Mouse (Mus musculus): ENCODE data around the gene Snx20. TPM values are rescaled to one million over a fixed set of nuclear protein-coding genes. Genes with fewer than 3 reads are reported as not detected.

The Snx20 gene
- polyA plus RNA-seq, 1 experiment from 2014 or later = 0.81 TPM

DNA sequence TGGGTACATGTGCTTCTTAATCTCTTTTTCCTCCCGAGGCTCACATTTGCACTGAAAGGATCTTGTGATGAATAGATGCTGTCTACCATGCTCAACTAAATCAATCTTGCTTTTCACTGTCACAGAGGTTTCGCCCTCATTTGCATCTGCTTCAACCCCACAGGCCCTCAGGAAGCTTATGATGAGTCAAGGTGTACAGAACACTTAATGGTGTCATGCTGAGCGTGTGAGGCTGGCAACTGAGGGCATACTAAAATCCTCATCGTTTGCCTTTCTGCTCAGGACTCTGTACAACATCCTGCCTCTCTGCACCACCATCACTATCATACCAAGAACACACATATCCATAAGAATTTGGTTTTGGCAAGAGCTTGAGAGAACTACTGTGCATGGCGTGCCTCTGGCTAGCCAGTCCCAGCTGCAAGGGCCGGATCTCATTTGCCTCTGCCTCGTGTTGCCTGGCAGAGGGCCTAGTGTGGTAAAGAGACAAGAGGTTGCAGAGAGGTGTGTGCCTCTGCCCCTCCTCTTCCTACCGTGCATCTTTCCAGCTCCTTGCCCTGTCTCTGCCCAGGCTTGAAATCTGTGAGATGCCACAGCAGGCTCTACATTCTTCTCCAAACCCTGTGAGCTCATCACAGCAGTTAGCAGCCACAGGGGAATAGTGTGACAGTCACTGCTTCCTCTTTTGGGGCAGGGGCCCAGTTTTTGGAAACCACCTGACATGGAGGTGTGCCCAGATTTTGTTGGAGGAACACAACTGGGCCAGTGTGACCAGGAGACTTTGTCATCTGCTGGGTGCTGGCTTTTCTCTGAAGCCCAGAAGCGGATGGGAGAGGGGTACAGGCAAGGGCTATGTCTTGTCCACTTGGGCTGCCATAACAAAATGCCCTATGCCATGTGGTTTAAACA is 1.4 kb upstream of the Snx20 start:
- 61% methylated on average over 9 of the region's 9 CpGs for WGBS
- no peaks in the 10 kb centered on the region for H3K27me3 ChIP-seq
- H3K4me2 ChIP-seq (replicated peaks) = no peak overlapping the region
- ATAC-seq (replicated peaks) = no peak
- H3K4me1 ChIP-seq = no peaks in the 10 kb centered on the region
- H3K27ac ChIP-seq (replicated peaks) = no peak overlapping the region
- no peak overlapping the region for H3K4me3 ChIP-seq
- no peaks in the 10 kb centered on the region for H3K36me3 ChIP-seq
- no peaks in the 10 kb centered on the region for H3K9me3 ChIP-seq
- H3K9ac ChIP-seq (replicated peaks) = no peak overlapping the region

DNA sequence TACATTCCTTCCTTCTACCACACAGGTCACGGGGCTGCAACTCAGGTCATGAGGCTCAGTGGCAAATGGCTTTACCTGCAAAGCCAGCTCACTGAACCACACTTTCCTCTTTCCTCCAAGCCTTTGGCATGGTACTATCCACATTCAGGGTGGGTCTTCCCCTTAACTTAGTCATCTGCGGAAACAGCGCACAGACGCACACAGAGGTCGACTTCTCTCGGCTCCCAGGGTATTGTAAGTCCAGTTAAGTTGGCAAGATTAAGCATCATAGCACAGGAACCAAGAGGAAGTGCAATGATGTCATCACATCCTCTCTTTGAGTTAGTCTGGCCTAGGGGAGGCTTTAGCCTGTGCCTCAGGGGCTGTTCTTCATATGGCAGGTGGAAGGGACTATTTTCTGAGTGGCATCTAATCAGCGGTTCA is 2.6 kb downstream of the Snx20 start:
- no peak overlapping the region for H3K9ac ChIP-seq (replicated peaks)
- H3K4me1 ChIP-seq = peaks cover 4% of the 10 kb centered on the region
- no peak for ATAC-seq (replicated peaks)
- H3K4me2 ChIP-seq (replicated peaks) = no peak overlapping the region
- H3K36me3 ChIP-seq = no peaks in the 10 kb centered on the region
- WGBS = 85% methylated on average over 7 of the region's 7 CpGs
- H3K9me3 ChIP-seq = no peaks in the 10 kb centered on the region
- H3K4me3 ChIP-seq = no peak overlapping the region
- H3K27me3 ChIP-seq = no peaks in the 10 kb centered on the region
- no peak overlapping the region for H3K27ac ChIP-seq (replicated peaks)

DNA sequence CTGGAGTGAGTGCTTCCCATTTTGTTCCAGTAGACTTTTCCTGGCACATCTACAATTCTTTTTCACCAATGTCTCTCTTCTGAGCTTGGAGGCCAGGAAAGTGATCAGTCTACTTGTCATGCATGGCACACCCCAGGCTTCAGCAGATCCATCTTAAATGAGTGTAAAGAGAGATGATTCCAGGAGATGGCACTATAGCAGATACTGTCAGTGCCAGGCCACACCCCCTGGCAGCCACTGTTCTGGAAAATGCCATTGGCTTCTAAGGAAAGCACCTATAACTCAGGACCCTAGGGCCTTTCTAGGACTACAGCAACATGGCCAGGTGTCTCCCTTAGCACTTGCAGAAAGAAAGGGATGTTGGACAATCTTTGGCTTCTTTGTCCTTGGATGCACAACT is 4.8 kb downstream of the Snx20 start:
- Histone ChIP-seq H3K9me3 (no peaks in the 10 kb centered on the region), H3K4me3 (no peak overlapping the region), H3K27ac (replicated peaks) (no peak overlapping the region), H3K4me2 (replicated peaks) (no peak overlapping the region), H3K4me1 (peaks cover 13% of the 10 kb centered on the region), H3K36me3 (no peaks in the 10 kb centered on the region), H3K27me3 (peaks cover 4% of the 10 kb centered on the region; the same call in 1 of the 2 replicates), H3K9ac (replicated peaks) (no peak overlapping the region)
- ATAC-seq (replicated peaks) = no peak

GRCm38 (mm10) chr8:88630225-88630624 is 5.7 kb downstream of the Snx20 start:
- Histone ChIP-seq H3K4me2 (replicated peaks) (no peak overlapping the region), H3K27ac (replicated peaks) (no peak overlapping the region), H3K4me3 (no peak overlapping the region), H3K27me3 (peaks cover 6% of the 10 kb centered on the region; the same call in 1 of the 2 replicates), H3K9me3 (no peaks in the 10 kb centered on the region), H3K36me3 (no peaks in the 10 kb centered on the region), H3K9ac (replicated peaks) (no peak overlapping the region), H3K4me1 (peaks cover 13% of the 10 kb centered on the region)
- no peak for ATAC-seq (replicated peaks)
- WGBS = 90% methylated on average over 4 of the region's 4 CpGs

GRCm38 (mm10) chr8:88628001-88628774 is 7.7 kb downstream of the Snx20 start:
- 61% methylated on average over 14 of the region's 14 CpGs for WGBS
- no peaks in the 10 kb centered on the region for H3K36me3 ChIP-seq
- peaks cover 6% of the 10 kb centered on the region; the same call in 1 of the 2 replicates for H3K27me3 ChIP-seq
- peak overlapping the region; percentile 51 for H3K4me3 ChIP-seq
- H3K4me2 ChIP-seq (replicated peaks) = peak overlapping the region; percentile 85
- peaks cover 13% of the 10 kb centered on the region for H3K4me1 ChIP-seq
- peak overlapping the region; percentile 76; the same call in 1 of the 2 replicates for H3K27ac ChIP-seq (replicated peaks)
- ATAC-seq (replicated peaks) = peak; percentile 35
- peak overlapping the region; percentile 56 for H3K9ac ChIP-seq (replicated peaks)
- no peaks in the 10 kb centered on the region for H3K9me3 ChIP-seq

DNA sequence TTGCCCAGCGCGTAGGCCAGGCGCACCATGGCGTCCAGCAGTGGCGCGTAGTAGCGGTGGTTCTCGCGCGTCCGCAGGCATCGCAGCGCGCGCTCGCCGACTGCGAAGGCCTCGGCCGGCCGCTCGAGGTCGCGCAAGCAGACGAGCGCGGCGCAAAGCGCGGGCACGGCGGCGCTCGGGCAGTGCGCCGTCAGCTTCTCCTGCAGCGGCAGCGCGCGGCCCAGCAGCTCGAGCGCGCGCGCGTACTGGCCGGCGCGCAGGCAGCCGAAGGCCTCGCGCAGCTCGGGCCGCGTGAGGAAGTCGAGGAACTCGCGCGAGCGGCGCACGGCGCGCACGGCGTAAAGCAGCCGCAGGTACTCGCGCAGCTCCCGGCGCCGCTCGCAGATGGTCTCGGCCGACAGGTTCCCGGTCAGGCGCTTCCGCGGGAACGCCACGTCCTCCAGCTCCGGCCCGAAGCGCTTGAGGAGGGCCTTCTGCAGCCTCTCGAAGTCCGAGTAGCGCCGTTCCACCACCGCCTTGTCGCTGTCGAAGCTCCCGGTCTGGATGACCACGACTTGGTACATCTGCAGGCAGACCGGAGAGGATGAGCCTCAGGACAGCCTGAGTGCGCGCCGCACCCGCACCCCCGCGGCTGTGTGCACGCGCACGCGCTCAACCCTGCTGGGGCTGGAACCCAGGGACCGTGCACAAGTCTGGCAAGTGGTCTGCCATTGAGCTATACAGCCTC is 8.5 kb downstream of the Snx20 start:
- H3K4me1 ChIP-seq = peaks cover 13% of the 10 kb centered on the region
- peak overlapping the region; percentile 85 for H3K4me2 ChIP-seq (replicated peaks)
- peak overlapping the region; percentile 51 for H3K4me3 ChIP-seq
- peak overlapping the region; percentile 56 for H3K9ac ChIP-seq (replicated peaks)
- H3K9me3 ChIP-seq = no peaks in the 10 kb centered on the region
- WGBS = under 1% methylated on average over 105 of the region's 105 CpGs
- H3K27ac ChIP-seq (replicated peaks) = peak overlapping the region; percentile 76
- H3K36me3 ChIP-seq = no peaks in the 10 kb centered on the region
- peaks cover 6% of the 10 kb centered on the region; the same call in 1 of the 2 replicates for H3K27me3 ChIP-seq
- peak; percentile 86 for ATAC-seq (replicated peaks)

GRCm38 (mm10) chr8:88626940-88627264 is 9.0 kb downstream of the Snx20 start:
- peaks cover 6% of the 10 kb centered on the region; the same call in 1 of the 2 replicates for H3K27me3 ChIP-seq
- ATAC-seq (replicated peaks) = no peak
- H3K4me1 ChIP-seq = peaks cover 13% of the 10 kb centered on the region
- peak overlapping the region; percentile 56 for H3K9ac ChIP-seq (replicated peaks)
- H3K9me3 ChIP-seq = no peaks in the 10 kb centered on the region
- H3K4me3 ChIP-seq = peak overlapping the region; percentile 51
- peak overlapping the region; percentile 76; the same call in 1 of the 2 replicates for H3K27ac ChIP-seq (replicated peaks)
- peak overlapping the region; percentile 85 for H3K4me2 ChIP-seq (replicated peaks)
- no peaks in the 10 kb centered on the region for H3K36me3 ChIP-seq
- WGBS = 14% methylated on average over 19 of the region's 19 CpGs

- no peaks in the 10 kb centered on the region for H3K36me3 ChIP-seq
- no peak for ATAC-seq (replicated peaks)
- peaks cover 13% of the 10 kb centered on the region for H3K4me1 ChIP-seq
- no peak overlapping the region; the same call in 1 of the 2 replicates for H3K4me2 ChIP-seq (replicated peaks)
- WGBS = 79% methylated on average over 3 of the region's 3 CpGs
- no peaks in the 10 kb centered on the region for H3K9me3 ChIP-seq
- H3K27ac ChIP-seq (replicated peaks) = no peak overlapping the region
- H3K27me3 ChIP-seq = peaks cover 6% of the 10 kb centered on the region; the same call in 1 of the 2 replicates
- H3K4me3 ChIP-seq = no peak overlapping the region
- no peak overlapping the region for H3K9ac ChIP-seq (replicated peaks)
Measured at GRCm38 (mm10) chr8:88626433-88626832, 9.5 kb downstream of the Snx20 start.

DNA sequence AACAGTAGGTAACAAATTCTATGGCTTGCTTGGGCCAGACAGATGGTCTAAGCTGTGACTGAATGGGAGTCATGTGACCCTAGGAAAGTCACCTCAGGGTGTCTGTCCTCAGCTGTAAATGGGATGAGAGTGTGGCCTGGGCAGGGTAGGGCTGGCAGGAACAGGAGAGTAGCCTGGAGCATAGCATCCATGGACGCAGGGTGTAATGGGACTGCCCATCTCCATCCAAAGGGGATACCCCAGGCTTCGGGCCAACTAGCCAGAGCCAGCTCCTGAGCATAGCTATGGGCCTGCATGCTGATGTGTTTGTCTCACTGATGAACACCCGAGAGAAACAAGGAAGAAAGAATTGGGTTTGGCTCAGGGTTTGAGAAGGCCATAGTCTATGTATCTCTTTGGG is 11.7 kb downstream of the Snx20 start:
- Histone ChIP-seq H3K36me3 (no peaks in the 10 kb centered on the region), H3K9me3 (no peaks in the 10 kb centered on the region), H3K4me1 (peaks cover 15% of the 10 kb centered on the region), H3K4me3 (no peak overlapping the region), H3K27ac (replicated peaks) (no peak overlapping the region), H3K4me2 (replicated peaks) (no peak overlapping the region), H3K9ac (replicated peaks) (no peak overlapping the region), H3K27me3 (peaks cover 11% of the 10 kb centered on the region; the same call in 1 of the 2 replicates)
- no peak for ATAC-seq (replicated peaks)
- 85% methylated on average over 3 of the region's 3 CpGs for WGBS

DNA sequence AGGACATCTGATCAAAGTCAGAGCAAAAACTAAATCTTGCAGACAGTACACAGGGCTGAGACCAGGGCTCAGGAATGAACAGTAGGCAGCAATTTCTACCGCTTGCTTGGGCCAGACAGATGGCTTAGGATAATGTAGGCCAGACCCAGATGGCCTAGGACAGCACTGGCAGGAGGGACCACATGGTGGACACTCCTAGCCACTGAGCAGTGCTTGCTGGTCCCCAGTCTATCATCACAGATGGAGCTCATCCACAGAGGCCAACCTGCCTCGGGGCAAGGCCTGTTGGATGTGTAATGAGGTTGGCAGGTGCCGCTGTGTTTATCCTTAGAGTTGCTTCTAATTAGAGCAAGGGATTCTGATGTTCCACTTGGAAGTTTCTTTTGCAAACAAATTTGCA is 12.6 kb downstream of the Snx20 start:
- Histone ChIP-seq H3K9ac (replicated peaks) (no peak overlapping the region), H3K27ac (replicated peaks) (no peak overlapping the region), H3K9me3 (no peaks in the 10 kb centered on the region), H3K4me3 (no peak overlapping the region), H3K4me1 (peaks cover 11% of the 10 kb centered on the region), H3K4me2 (replicated peaks) (no peak overlapping the region), H3K36me3 (no peaks in the 10 kb centered on the region), H3K27me3 (peaks cover 11% of the 10 kb centered on the region; the same call in 1 of the 2 replicates)
- 62% methylated on average over 3 of the region's 3 CpGs for WGBS
- ATAC-seq (replicated peaks) = no peak

GRCm38 (mm10) chr8:88621408-88621807 is 14.5 kb downstream of the Snx20 start:
- Histone ChIP-seq H3K27ac (replicated peaks) (no peak overlapping the region), H3K4me2 (replicated peaks) (no peak overlapping the region), H3K9me3 (no peaks in the 10 kb centered on the region), H3K9ac (replicated peaks) (no peak overlapping the region), H3K4me3 (no peak overlapping the region), H3K36me3 (no peaks in the 10 kb centered on the region), H3K4me1 (0 out of 2 replicates have a peak, but pooled peaks cover 2% of the 10 kb centered on the region), H3K27me3 (peaks cover 9% of the 10 kb centered on the region; the same call in 1 of the 2 replicates)
- peak; percentile 58; the same call in 1 of the 2 replicates for ATAC-seq (replicated peaks)
- WGBS = 1% methylated on average over 8 of the region's 8 CpGs

Measured in forebrain, embryonic 15.5 days (tissue).